Mouse (Mus musculus) kidney, embryonic 15.5 days (tissue): ENCODE data around the gene Sfi1. TPM values are rescaled to one million over a fixed set of nuclear protein-coding genes. Genes with fewer than 3 reads are reported as not detected.
A peak's percentile ranks its signal among the peaks of the same experiment; 100 is the strongest.
"Not testable (repeated sequence)": the region's sequence is repeated elsewhere in the genome, so short reads cannot be mapped to it uniquely, and the experiment has no call there.

ENCODE experiments used
- ATAC-seq: fragments of 200-750 bp; cut with Nextera tagmentation; replicated peaks from 2 replicates; pipeline ENCODE4 v1.8.0; 2017; ENCODE audit warnings: moderate TSS enrichment; ENCODE audit not compliant: low FRiP score
- H3K27ac ChIP-seq: fragments of 300-500 bp; sonication (generic); 2 replicates; pipeline ENCODE4 v1.5.1; 2015; ENCODE audit warnings: mild to moderate bottlenecking, inconsistent platforms
- H3K27me3 ChIP-seq: fragments of 300-500 bp; sonication (generic); 2 replicates; pipeline ENCODE4 v1.6.1; 2015; ENCODE audit warnings: inconsistent platforms
- H3K36me3 ChIP-seq: fragments of 300-500 bp; sonication (generic); 2 replicates; pipeline ENCODE4 v1.6.1; 2015; ENCODE audit warnings: inconsistent platforms
- H3K4me1 ChIP-seq: fragments of 300-500 bp; sonication (generic); 2 replicates; pipeline ENCODE4 v1.6.1; 2015; ENCODE audit warnings: inconsistent platforms
- H3K4me2 ChIP-seq: fragments of 300-500 bp; sonication (generic); 2 replicates; pipeline ENCODE4 v1.6.1; 2015; ENCODE audit warnings: moderate library complexity, mild to moderate bottlenecking, inconsistent platforms
- H3K4me3 ChIP-seq: fragments of 300-500 bp; sonication (generic); replicated peaks from 2 replicates; pipeline ENCODE4 v1.5.1; 2015; ENCODE audit warnings: mild to moderate bottlenecking, inconsistent platforms
- H3K9ac ChIP-seq: fragments of 300-500 bp; sonication (generic); 2 replicates; pipeline ENCODE4 v1.6.1; 2015; ENCODE audit warnings: mild to moderate bottlenecking, inconsistent platforms
- H3K9me3 ChIP-seq: fragments of 300-500 bp; sonication (generic); replicated peaks from 2 replicates; pipeline ENCODE4 v1.6.1; 2016; ENCODE audit warnings: inconsistent platforms
- WGBS: fragments of 180-500 bp; shearing (Covaris S2); methylation state at CpG from one replicate; pipeline ENCODE4 v1.1.7; 2015; ENCODE audit warnings: mixed read lengths; 5-methylcytosine and 5-hydroxymethylcytosine counted together
- polyA plus RNA-seq: library from polyadenylated mRNA; unstranded; fragments of >200 nt; fragmentation: Nextera tagmentation; extraction: Ambion mirVana; gene quantifications from 2 replicates; pipeline ENCODE4 v1.2.1, GENCODE M21; 2015

The Sfi1 gene
- polyA plus RNA-seq, 1 experiment from 2014 or later: 12.9 TPM

DNA sequence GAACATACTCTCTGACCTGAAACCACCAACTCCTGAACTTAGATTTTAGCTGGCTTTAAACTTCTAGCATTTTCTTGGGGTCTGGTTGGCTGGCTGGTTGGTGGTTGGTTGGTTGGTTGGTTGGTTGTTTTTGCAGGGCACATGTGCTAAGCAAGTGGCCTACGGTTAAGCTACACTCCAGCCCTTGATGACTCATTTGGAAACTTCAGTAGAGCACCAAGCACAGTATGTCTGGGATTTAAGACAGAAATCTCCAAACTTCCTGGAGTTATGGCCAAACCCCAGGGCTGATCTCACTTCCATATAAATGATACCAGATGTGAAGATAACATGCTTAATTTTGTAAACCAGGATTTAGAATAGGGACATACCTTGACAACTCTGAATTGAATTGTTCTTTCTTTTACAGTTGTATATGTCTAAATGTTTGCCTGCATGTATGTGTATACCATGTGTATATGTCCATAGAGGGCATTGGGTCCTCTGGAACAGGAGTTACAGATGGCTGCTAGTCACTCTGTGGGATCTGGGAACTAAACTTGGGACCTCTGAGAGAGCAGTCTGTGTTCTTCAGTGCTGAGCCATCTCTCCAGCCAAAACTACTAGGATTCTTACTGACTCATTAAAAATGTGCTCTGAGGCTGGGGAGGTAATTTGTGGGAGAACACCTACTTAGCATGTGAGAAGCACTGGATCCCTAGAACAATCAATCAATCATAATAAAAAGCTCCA, 39.4 kb downstream of the Sfi1 start:
- not testable (repeated sequence) for H3K27ac ChIP-seq, H3K4me2 ChIP-seq, H3K4me3 ChIP-seq, H3K27me3 ChIP-seq, H3K4me1 ChIP-seq, H3K9ac ChIP-seq
- Histone ChIP-seq H3K9me3 (peaks cover 16% of the 10 kb centered on the region), H3K36me3 (peaks cover 15% of the 10 kb centered on the region)
- ATAC-seq: peak; percentile 50
- 80% methylated on average over 1 of the region's 1 CpGs for WGBS

DNA sequence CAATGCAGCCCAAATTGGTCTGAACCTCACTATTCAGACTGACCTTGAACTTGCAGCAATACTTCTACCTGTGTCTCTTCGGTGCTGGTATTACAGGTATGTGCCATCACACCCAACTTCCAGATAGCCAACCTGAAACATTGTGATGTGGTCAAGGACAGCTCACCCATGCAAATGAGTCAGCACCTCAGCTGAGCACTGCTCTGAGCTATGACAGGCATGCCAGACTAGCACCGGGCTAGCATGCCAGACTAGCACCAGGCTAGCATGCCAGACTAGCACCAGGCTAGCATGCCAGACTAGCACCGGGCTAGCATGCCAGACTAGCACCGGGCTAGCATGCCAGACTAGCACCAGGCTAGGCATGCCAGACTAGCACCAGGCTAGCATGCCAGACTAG, 41.9 kb downstream of the Sfi1 start:
- ATAC-seq, H3K27ac ChIP-seq, H3K4me2 ChIP-seq, H3K4me3 ChIP-seq, H3K27me3 ChIP-seq, H3K4me1 ChIP-seq, H3K9ac ChIP-seq: not testable (repeated sequence)
- Histone ChIP-seq H3K36me3 (peaks cover 15% of the 10 kb centered on the region), H3K9me3 (peaks cover 13% of the 10 kb centered on the region)
- 95% methylated on average over 4 of the region's 4 CpGs for whole genome bisulfite sequencing

DNA sequence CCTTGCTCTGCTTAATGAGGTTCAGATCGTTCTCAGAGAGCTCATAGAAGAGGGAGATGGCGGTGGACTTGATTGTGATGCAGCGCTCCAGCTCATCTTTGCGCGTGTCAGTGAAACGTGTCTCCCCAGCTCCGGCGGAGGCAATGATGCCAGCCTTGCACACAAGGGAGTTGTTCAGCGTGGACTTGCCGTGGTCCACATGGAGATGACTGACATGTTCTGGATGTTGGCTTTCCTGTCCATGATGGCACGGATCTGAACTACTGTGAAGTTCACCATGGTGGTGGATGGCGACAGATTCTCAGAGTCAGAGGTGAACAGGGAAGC, 42.6 kb downstream of the Sfi1 start:
- H3K4me1 ChIP-seq, H3K4me2 ChIP-seq, H3K4me3 ChIP-seq, H3K9ac ChIP-seq, H3K27me3 ChIP-seq, ATAC-seq, H3K27ac ChIP-seq: not testable (repeated sequence)
- H3K36me3 ChIP-seq: peaks cover 15% of the 10 kb centered on the region
- H3K9me3 ChIP-seq: peaks cover 13% of the 10 kb centered on the region
- 98% methylated on average over 12 of the region's 12 CpGs for WGBS

DNA sequence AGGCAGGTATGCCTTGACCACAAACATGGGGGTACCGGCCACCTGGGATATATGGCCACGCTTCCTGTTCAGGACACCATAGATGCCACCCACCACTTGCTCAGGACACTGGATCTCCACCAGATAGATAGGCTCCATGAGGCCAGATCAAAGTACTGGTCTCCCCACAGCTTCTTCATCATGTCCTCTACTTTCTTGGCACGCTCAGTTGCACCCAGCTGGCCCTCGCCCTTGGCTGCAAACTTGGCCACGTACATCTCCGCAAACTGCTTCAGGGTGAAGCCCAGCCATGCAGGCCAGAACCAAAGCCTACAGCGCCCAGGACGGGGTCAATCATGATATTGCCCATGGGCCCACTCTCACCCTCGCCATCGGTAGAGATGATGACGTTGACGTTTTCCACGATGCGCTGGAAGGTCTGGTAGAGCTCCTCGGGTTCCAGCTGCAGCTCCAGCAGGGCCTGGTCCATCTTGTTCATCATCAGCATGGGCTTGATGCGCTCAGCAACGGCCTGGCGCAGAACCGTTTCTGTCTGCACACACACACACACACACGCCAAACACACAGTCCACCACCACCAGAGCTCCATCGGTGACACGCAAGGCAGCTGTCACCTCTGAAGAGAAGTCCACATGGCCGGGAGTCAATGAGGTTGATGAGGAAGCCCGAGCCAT, 43.1 kb downstream of the Sfi1 start:
- Histone ChIP-seq H3K36me3 (peaks cover 15% of the 10 kb centered on the region), H3K9me3 (peaks cover 13% of the 10 kb centered on the region)
- H3K4me2 ChIP-seq, H3K4me1 ChIP-seq, H3K27ac ChIP-seq, H3K4me3 ChIP-seq, H3K27me3 ChIP-seq, H3K9ac ChIP-seq: not testable (repeated sequence)
- WGBS: 98% methylated on average over 24 of the region's 24 CpGs
- ATAC-seq: 0 out of 2 replicates have a peak, but pooled peaks have one; percentile 10

DNA sequence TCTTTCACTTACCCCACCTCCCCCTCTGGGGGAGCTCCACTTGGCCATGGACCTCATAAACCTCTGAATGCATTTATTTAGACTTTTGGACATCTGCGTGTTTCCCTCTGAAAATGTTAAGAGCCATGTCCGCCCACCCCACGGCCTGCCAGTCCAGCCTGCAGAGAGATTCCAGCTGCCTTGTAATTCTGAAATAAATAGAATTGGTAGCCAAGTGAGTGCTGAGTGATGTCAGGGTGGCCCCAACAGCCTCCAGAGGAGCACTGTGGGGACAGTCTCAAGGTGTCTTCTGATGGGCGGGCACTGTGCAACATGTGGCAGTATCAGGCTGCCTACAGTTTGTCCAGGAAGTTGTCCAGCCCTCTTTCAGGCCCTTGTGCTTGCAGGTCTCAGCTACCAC, 43.8 kb downstream of the Sfi1 start:
- not testable (repeated sequence) for H3K4me3 ChIP-seq, H3K27me3 ChIP-seq, H3K4me2 ChIP-seq, H3K27ac ChIP-seq, H3K4me1 ChIP-seq, H3K9ac ChIP-seq
- ATAC-seq: peak; percentile 7; the same call in 1 of the 2 replicates
- H3K36me3 ChIP-seq: peaks cover 15% of the 10 kb centered on the region
- WGBS: 92% methylated on average over 4 of the region's 4 CpGs
- peaks cover 13% of the 10 kb centered on the region for H3K9me3 ChIP-seq

DNA sequence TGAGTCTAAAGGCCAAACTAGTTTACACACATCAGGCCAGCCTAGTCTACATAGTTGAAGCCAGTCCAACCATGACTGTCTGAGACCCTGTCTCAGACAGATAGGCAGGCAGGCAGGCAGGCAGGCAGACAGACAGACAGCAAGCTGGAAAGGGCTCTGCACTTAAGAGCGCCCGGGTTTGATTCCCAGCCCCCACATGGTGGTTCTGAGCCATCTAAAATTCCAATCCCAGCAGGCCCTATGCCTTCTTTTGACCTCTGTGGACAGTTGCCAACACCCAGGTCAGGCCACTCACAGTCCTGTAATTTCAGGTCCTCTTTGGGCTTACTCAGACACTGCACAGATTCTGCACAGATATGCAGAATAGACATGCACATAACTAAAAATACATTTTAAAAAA, 46.5 kb downstream of the Sfi1 start:
- not testable (repeated sequence) for H3K27me3 ChIP-seq, H3K27ac ChIP-seq, H3K4me2 ChIP-seq, H3K4me1 ChIP-seq, H3K9me3 ChIP-seq, H3K4me3 ChIP-seq, H3K9ac ChIP-seq, ATAC-seq
- WGBS: 73% methylated on average over 2 of the region's 2 CpGs
- H3K36me3 ChIP-seq: peaks cover 11% of the 10 kb centered on the region

DNA sequence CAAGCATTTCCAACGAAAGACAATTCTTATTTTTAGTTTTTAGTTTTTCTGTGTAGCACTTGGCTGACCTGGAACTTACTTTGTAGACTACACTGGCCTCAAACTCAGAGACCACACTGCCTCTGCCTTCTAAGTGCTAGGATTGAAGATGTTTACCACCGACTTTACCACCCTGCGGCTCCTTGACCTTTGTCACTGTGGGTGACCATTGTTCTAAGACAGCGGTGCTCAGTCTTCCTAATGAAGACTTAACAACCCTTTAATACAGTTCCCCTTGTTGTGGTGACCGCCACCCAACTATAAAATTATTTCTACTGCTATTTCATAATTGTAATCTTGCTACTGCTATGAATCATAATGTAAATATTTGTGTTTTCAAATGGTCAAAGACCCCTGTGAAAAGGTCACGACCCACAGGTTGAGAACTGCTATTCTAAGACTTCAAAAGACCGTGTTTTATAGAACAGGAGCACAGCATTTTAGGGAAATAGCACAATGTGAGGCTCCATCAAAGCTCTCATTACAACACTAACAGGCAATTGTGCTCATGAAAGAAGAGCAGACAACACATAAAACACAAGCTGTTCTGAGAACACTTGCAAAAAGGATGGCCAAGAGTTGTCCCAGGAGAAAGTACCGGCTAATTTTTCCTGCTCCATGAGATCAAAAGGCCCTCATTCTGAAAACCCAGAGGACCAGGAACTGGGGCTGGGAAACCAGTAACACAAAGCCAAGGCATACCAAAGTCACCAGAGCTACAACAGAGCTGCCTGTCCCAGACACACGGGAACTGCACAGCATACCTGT, 47.7 kb downstream of the Sfi1 start:
- not testable (repeated sequence) for H3K4me2 ChIP-seq, ATAC-seq, H3K9me3 ChIP-seq, H3K27ac ChIP-seq, H3K27me3 ChIP-seq, H3K9ac ChIP-seq, H3K4me3 ChIP-seq, H3K36me3 ChIP-seq, H3K4me1 ChIP-seq
- WGBS: 64% methylated on average over 8 of the region's 9 CpGs

DNA sequence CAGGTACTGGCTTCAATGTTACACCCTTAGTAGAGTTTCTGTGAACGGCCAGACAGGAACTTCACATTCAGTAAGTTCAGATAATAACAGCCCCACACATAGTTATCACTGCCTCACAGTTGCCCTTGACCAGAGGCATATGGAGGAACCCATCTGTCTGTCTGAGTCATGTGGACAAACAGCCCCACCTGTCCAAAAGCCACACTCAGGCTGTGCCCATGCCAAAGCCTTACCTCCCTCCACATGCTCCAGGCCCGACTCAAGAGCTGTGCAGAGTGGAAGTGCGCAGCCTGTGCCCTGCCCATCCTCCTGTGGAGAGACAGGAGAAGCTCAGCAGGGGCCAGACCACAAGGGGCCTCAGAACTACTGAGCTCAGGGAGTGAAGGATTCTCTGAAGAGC, 49.3 kb downstream of the Sfi1 start:
- ATAC-seq, H3K4me1 ChIP-seq, H3K4me2 ChIP-seq, H3K4me3 ChIP-seq, H3K9ac ChIP-seq, H3K9me3 ChIP-seq, H3K36me3 ChIP-seq, H3K27me3 ChIP-seq, H3K27ac ChIP-seq: not testable (repeated sequence)
- WGBS: 83% methylated on average over 3 of the region's 3 CpGs

DNA sequence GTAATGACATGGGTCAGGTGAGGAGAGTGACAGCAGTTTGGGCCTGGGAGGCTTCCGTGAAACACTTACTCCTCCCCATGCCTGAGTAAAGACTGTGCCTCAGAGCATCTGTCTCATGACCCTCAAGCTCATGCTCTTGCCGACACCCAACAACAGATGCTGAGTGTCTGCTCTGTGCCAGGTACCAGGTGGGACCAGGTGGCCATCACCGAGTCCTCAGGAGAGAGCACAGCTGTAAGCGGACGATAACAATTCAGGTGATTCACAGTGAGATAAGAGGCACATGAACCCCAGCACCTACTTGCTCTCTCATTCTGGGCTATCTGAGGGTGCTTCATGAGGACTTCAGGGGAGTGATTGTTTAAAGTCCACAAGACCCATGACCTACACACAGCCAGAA, 50.9 kb downstream of the Sfi1 start:
- not testable (repeated sequence) for H3K4me3 ChIP-seq, H3K27me3 ChIP-seq, H3K4me1 ChIP-seq, H3K4me2 ChIP-seq, H3K36me3 ChIP-seq, H3K27ac ChIP-seq, H3K9ac ChIP-seq
- WGBS: 86% methylated on average over 4 of the region's 5 CpGs
- peak; percentile 79 for ATAC-seq
- H3K9me3 ChIP-seq: peaks cover 14% of the 10 kb centered on the region

DNA sequence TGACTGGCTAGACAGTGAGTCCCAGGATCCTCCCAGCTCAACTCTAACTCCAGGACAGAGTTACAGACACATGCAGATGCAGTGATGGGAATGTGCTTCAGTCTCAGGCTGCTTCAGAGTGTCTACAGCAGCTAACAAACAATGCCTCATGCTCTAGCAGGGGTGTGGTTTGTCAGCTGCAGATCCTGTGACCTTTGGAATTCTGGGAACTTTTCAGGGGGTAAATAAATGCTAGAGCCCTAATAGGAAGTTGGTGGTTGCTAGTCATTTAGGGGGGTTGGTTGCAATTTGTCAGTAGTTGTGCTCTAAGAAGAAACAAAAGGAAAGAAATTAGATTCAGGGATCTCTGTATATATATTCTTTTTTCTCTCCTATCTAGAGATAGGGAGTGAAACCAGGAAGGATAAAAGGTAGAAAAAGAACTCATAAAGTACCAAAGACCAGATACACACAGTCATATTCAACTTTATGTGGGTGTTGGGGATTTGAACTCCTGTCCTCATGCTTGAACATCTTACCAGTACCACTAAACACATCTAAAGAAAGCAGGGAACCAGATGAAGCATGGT, 52.2 kb downstream of the Sfi1 start:
- H3K9me3 ChIP-seq: peaks cover 18% of the 10 kb centered on the region
- H3K36me3 ChIP-seq, H3K4me1 ChIP-seq, H3K27ac ChIP-seq, H3K27me3 ChIP-seq, ATAC-seq, H3K4me3 ChIP-seq, H3K4me2 ChIP-seq, H3K9ac ChIP-seq: not testable (repeated sequence)

DNA sequence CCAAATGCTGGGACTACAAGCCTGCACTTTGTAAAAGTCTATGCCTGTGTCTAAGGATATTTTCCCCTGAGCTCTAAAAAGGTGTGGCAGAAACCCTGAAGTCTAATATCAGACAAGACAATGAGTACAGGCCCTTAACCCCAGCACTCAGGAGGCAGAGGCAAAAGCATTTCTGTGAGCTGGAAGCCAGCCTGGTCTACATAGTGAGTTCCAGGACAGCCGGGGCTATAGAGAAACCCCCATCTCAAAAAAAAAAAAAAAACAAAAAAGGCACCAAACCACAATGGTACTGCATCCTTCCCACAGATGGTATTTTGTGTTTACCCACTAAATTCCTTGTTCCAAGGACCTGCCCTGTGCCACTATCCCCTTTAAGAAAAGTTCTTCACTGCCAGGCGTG, 54.9 kb downstream of the Sfi1 start:
- 86% methylated on average over 2 of the region's 2 CpGs for WGBS

DNA sequence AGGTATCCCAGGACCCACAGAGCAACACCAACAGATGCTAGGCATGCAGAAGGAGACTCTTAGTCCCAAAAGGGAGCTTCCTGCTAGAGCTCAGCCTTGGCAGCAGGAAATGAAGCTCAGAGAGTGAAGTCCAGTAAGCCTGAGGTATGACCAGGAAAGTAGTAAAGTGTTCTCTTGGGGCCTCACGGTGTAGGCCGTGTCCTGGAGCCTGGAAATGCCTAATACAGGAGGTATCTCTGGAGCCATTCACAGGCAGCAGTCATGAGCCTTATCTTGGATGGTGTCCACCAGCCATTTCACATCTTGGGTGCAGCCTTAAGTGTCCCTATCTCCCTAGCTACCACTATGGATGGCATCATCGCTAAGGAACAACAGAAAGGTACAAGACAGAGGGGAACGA, 56.0 kb downstream of the Sfi1 start:
- not testable (repeated sequence) for H3K36me3 ChIP-seq, H3K4me2 ChIP-seq, H3K27ac ChIP-seq, H3K4me1 ChIP-seq, H3K27me3 ChIP-seq, H3K4me3 ChIP-seq, H3K9ac ChIP-seq
- 0 out of 2 replicates have a peak, but pooled peaks have one; percentile 3 for ATAC-seq
- WGBS: 87% methylated on average over 4 of the region's 4 CpGs
- peaks cover 18% of the 10 kb centered on the region for H3K9me3 ChIP-seq

More for the DNA sequence above, 54.9 kb downstream of the Sfi1 start:
- H3K27me3 ChIP-seq, H3K36me3 ChIP-seq, H3K4me3 ChIP-seq, H3K4me2 ChIP-seq, H3K4me1 ChIP-seq, H3K27ac ChIP-seq, H3K9ac ChIP-seq, ATAC-seq: not testable (repeated sequence)
- peaks cover 20% of the 10 kb centered on the region for H3K9me3 ChIP-seq
